Mouse (Mus musculus) lung, embryonic 16.5 days (tissue): ENCODE results near the gene Hnrnpd. TPM values are rescaled to one million over a fixed set of nuclear protein-coding genes. Genes with fewer than 3 reads are reported as not detected.

Experiments
- ATAC-seq: fragments of 200-750 bp; cut with Nextera tagmentation; 2 replicates; pipeline ENCODE4 v1.8.0; 2017; ENCODE audit warnings: low read depth, mild to moderate bottlenecking, moderate library complexity
- H3K27ac ChIP-seq: fragments of 300-500 bp; sonication (generic); 2 replicates; pipeline ENCODE4 v1.5.1; 2014; ENCODE audit warnings: mild to moderate bottlenecking, control low read depth, low read length
- H3K27me3 ChIP-seq: fragments of 300-500 bp; sonication (generic); 2 replicates; pipeline ENCODE4 v1.6.1; 2014; ENCODE audit warnings: low read depth, low read length, mixed read lengths; ENCODE audit not compliant: control insufficient read depth, insufficient read depth
- H3K36me3 ChIP-seq: fragments of 300-500 bp; sonication (generic); 2 replicates; pipeline ENCODE4 v1.6.1; 2014; ENCODE audit warnings: low read length; ENCODE audit not compliant: control insufficient read depth, insufficient read depth
- H3K4me1 ChIP-seq: fragments of 300-500 bp; sonication (generic); replicated peaks from 2 replicates; pipeline ENCODE4 v1.6.1; 2014; ENCODE audit warnings: low read length, mixed read lengths; ENCODE audit not compliant: control insufficient read depth, insufficient read depth
- H3K4me2 ChIP-seq: fragments of 300-500 bp; sonication (generic); 2 replicates; pipeline ENCODE4 v1.6.1; 2014; ENCODE audit warnings: low read depth, low read length, control low read depth
- H3K4me3 ChIP-seq: fragments of 300-500 bp; sonication (generic); 2 replicates; pipeline ENCODE4 v1.5.1; 2014; ENCODE audit warnings: mild to moderate bottlenecking, low read length, control low read depth
- H3K9ac ChIP-seq: fragments of 300-500 bp; sonication (generic); 2 replicates; pipeline ENCODE4 v1.6.1; 2014; ENCODE audit warnings: low read length, control low read depth
- H3K9me3 ChIP-seq: fragments of 300-500 bp; sonication (generic); 2 replicates; pipeline ENCODE4 v1.6.1; 2016; ENCODE audit warnings: low read length; ENCODE audit not compliant: control insufficient read depth
- WGBS: fragments of 180-500 bp; shearing (Covaris S2); extraction: QIAGEN DNeasy Blood & Tissue Kit; methylation state at CpG from one replicate; pipeline ENCODE4 v1.1.7; 2014; 5-methylcytosine and 5-hydroxymethylcytosine counted together
- polyA plus RNA-seq: library from polyadenylated mRNA; unstranded; fragments of >200 nt; fragmentation: Nextera tagmentation; extraction: Ambion mirVana; gene quantifications from 2 replicates; pipeline ENCODE4 v1.2.1, GENCODE M21; 2015

Gene Hnrnpd
- polyA plus RNA-seq, 1 experiment from 2014 or later: 52.8 TPM

DNA sequence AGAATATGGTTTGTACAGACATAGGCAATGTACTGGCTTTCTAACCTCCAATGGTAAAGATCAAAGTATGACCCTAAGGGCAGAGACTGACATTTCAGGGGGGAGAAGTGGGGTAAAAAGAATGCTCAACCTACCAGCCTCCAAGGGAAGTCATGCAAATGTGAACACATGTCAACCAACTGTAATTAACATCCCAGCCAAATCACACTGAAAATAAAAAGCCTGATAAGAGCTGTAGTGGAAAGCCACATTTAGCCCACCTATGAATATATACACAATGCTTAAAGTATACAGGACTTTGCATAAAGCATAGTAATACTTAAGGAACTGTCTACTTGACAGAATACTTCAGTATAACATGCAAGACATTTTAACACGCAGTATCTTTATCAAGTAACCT is 3.0 kb downstream of the Hnrnpd start:
- Histone ChIP-seq H3K27ac (no peak overlapping the region), H3K9ac (no peak overlapping the region; the same call in 1 of the 2 replicates), H3K4me3 (peak overlapping the region; percentile 30), H3K9me3 (no peaks in the 10 kb centered on the region), H3K36me3 (peaks cover 2% of the 10 kb centered on the region; the same call in 1 of the 2 replicates), H3K27me3 (no peaks in the 10 kb centered on the region), H3K4me2 (peak overlapping the region; percentile 56), H3K4me1 (peaks cover 25% of the 10 kb centered on the region)
- ATAC-seq: no peak
- WGBS: 36% methylated on average over 1 of the region's 1 CpGs

DNA sequence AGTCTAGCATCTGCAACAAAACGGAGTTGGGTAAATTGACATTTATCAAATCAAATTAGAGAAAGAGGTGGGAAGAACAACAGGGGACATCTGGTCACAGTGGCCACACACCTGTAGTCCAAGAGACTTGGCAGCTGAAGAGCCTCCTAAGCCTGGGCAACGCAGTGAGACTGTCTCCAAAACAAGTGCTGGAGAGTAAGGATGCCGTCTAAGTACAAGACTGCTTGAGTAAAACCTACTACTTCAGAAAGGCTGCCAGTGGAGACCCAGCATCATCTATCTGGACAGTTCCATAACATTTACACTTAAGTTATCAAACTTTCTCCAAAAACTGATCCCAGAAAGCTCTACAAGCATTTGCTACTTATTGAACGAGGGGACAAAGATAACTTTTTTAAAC is 3.7 kb downstream of the Hnrnpd start:
- peak overlapping the region; percentile 41 for H3K4me2 ChIP-seq
- H3K27ac ChIP-seq: no peak overlapping the region
- peak overlapping the region; percentile 13; the same call in 1 of the 2 replicates for H3K4me3 ChIP-seq
- H3K9me3 ChIP-seq: no peaks in the 10 kb centered on the region
- WGBS: 26% methylated on average over 4 of the region's 4 CpGs
- ATAC-seq: no peak
- peaks cover 4% of the 10 kb centered on the region; the same call in 1 of the 2 replicates for H3K36me3 ChIP-seq
- H3K9ac ChIP-seq: no peak overlapping the region
- no peaks in the 10 kb centered on the region for H3K27me3 ChIP-seq
- peaks cover 25% of the 10 kb centered on the region for H3K4me1 ChIP-seq

- WGBS: 0% methylated on average over 2 of the region's 2 CpGs
- no peak overlapping the region for H3K27ac ChIP-seq
Observed at GRCm38 (mm10) chr5:99973941-99974340, 4.8 kb downstream of the Hnrnpd start.

GRCm38 (mm10) chr5:99959960-99960359 is 18.8 kb downstream of the Hnrnpd start:
- no peaks in the 10 kb centered on the region for H3K9me3 ChIP-seq
- H3K27me3 ChIP-seq: no peaks in the 10 kb centered on the region
- H3K4me2 ChIP-seq: no peak overlapping the region
- no peak overlapping the region for H3K9ac ChIP-seq
- no peak overlapping the region for H3K4me3 ChIP-seq
- 74% methylated on average over 2 of the region's 2 CpGs for WGBS
- no peak overlapping the region for H3K27ac ChIP-seq
- peaks cover 5% of the 10 kb centered on the region; the same call in 1 of the 2 replicates for H3K4me1 ChIP-seq
- H3K36me3 ChIP-seq: peaks cover 30% of the 10 kb centered on the region
- no peak for ATAC-seq

More at GRCm38 (mm10) chr5:99973941-99974340, 4.8 kb downstream of the Hnrnpd start:
- H3K36me3 ChIP-seq: peaks cover 4% of the 10 kb centered on the region; the same call in 1 of the 2 replicates
- no peak overlapping the region for H3K4me3 ChIP-seq
- H3K27me3 ChIP-seq: no peaks in the 10 kb centered on the region
- H3K4me2 ChIP-seq: peak overlapping the region; percentile 9
- H3K4me1 ChIP-seq: peaks cover 21% of the 10 kb centered on the region
- ATAC-seq: no peak
- H3K9me3 ChIP-seq: no peaks in the 10 kb centered on the region
- H3K9ac ChIP-seq: no peak overlapping the region

- Histone ChIP-seq H3K27ac (no peak overlapping the region), H3K36me3 (peaks cover 28% of the 10 kb centered on the region)
- 66% methylated on average over 2 of the region's 2 CpGs for WGBS
Observed at GRCm38 (mm10) chr5:99959236-99959936, 19.4 kb downstream of the Hnrnpd start.

GRCm38 (mm10) chr5:99958666-99959065 is 20.1 kb downstream of the Hnrnpd start:
- WGBS: 50% methylated on average over 1 of the region's 1 CpGs
- no peak overlapping the region for H3K4me2 ChIP-seq
- peaks cover 23% of the 10 kb centered on the region for H3K36me3 ChIP-seq
- H3K4me3 ChIP-seq: no peak overlapping the region
- 0 out of 2 replicates have a peak, but pooled peaks have one; percentile 20 for ATAC-seq
- no peak overlapping the region for H3K9ac ChIP-seq
- no peaks in the 10 kb centered on the region for H3K27me3 ChIP-seq
- no peak overlapping the region; the same call in 1 of the 2 replicates for H3K27ac ChIP-seq
- no peaks in the 10 kb centered on the region for H3K9me3 ChIP-seq
- peaks cover 5% of the 10 kb centered on the region; the same call in 1 of the 2 replicates for H3K4me1 ChIP-seq

More at GRCm38 (mm10) chr5:99959236-99959936, 19.4 kb downstream of the Hnrnpd start:
- Histone ChIP-seq H3K9me3 (no peaks in the 10 kb centered on the region), H3K4me1 (peaks cover 5% of the 10 kb centered on the region; the same call in 1 of the 2 replicates), H3K27me3 (no peaks in the 10 kb centered on the region), H3K9ac (no peak overlapping the region), H3K4me3 (no peak overlapping the region), H3K4me2 (no peak overlapping the region)
- ATAC-seq: 0 out of 2 replicates have a peak, but pooled peaks have one; percentile 23

GRCm38 (mm10) chr5:99953883-99954282 is 24.9 kb downstream of the Hnrnpd start:
- Histone ChIP-seq H3K27me3 (no peaks in the 10 kb centered on the region), H3K4me1 (no peaks in the 10 kb centered on the region), H3K27ac (no peak overlapping the region), H3K36me3 (no peaks in the 10 kb centered on the region), H3K9ac (no peak overlapping the region), H3K9me3 (no peaks in the 10 kb centered on the region), H3K4me3 (no peak overlapping the region), H3K4me2 (no peak overlapping the region)
- no peak for ATAC-seq
- 64% methylated on average over 1 of the region's 1 CpGs for WGBS

DNA sequence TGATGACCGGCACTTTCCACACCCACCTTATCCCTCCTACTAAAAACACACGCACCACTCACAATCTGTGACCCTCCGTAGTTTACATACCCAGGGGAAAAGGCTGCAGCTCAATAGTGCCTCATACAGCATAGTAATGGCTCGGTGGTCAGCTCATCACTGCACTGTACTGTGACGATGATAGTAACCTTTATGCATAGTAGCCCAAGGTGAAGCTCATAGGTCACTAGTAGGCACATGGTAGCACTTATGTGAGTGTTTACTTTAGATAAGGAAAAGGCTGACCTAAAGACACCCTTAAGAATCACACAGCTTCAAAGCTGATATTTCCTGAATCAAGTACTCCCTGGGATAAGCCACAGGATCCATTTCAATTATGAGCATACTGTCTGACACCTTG is 26.2 kb downstream of the Hnrnpd start:
- ATAC-seq: no peak; the same call in 1 of the 2 replicates
- no peak overlapping the region for H3K27ac ChIP-seq
- no peaks in the 10 kb centered on the region for H3K4me1 ChIP-seq
- 57% methylated on average over 5 of the region's 5 CpGs for WGBS
- no peaks in the 10 kb centered on the region for H3K36me3 ChIP-seq
- no peak overlapping the region for H3K4me2 ChIP-seq
- H3K4me3 ChIP-seq: no peak overlapping the region
- no peaks in the 10 kb centered on the region for H3K27me3 ChIP-seq
- no peaks in the 10 kb centered on the region for H3K9me3 ChIP-seq
- no peak overlapping the region for H3K9ac ChIP-seq

DNA sequence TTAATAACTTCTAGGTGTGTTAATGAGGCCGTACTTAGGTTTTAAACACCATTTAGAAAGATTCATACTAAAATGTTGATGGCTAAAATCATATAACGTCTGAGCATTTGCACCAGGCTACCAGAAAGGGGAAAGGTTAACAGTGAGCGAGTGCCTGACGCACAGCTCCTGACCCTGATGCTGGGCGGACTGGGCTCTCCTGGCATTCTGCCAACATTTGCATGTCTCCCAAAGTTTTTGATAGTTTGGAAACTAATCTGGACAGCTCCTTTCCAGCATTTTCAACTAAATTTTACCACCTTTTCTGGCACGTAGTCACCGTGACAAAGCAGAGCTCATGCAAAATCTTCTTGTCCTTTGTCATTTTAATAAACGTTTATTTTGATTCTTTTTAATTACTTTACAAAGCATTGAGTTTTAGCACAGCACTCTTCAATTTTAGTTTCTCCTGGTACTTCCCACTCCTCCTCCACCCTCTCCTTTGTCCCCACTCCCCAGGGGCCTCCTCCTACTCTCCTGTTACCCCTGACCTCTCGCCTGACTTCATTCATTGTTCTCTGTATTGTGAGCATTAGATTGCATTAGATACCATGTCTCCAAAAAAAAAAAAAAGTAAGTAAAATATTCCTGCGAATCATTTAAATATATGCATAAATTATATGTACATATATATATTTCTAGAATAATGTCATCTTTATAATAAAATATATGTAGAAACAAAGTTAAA is 36.8 kb downstream of the Hnrnpd start:
- peaks cover 8% of the 10 kb centered on the region for H3K9me3 ChIP-seq
- no peaks in the 10 kb centered on the region; the same call in 1 of the 2 replicates for H3K36me3 ChIP-seq
- no peaks in the 10 kb centered on the region for H3K27me3 ChIP-seq
- H3K4me2 ChIP-seq: no peak overlapping the region
- no peak for ATAC-seq
- H3K4me1 ChIP-seq: no peaks in the 10 kb centered on the region
- H3K27ac ChIP-seq: no peak overlapping the region
- WGBS: 48% methylated on average over 10 of the region's 10 CpGs
- no peak overlapping the region for H3K9ac ChIP-seq
- H3K4me3 ChIP-seq: no peak overlapping the region
